Mouse (Mus musculus) spleen, adult 2 months (tissue): ENCODE data around the gene Tcp1.

Source experiments
- CTCF ChIP-seq: fragments of 200-500 bp; IDR thresholded peaks from 2 replicates; pipeline ENCODE4 v1.5.1; 2011; ENCODE audit warnings: mild to moderate bottlenecking, inconsistent platforms; ENCODE audit not compliant: insufficient read depth, insufficient read length, insufficient replicate concordance; ENCODE audit errors: extremely low read depth
- POLR2A ChIP-seq: fragments of 200-500 bp; IDR thresholded peaks from 2 replicates; pipeline ENCODE4 v1.6.1; 2011; ENCODE audit warnings: low read depth, low read length, inconsistent platforms

DNA sequence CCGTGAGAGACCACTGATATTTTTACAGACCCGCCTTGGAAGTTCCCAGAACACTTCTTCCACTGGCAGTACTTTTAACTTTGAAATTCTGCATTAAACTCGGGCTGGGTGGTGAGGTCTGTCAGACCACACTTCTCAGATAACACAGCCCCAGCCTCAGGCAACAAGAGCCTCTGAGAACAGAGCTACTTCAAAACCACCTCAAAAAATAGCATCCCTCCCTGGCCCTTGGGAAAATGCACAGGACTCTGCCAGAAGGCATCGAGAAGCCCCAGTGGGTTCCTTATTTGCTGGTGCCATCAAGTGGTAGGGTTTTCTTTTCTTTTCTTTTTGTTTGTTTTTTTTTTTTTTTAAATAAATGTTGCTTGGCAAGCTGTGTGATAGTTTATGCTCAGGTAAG lies 46.9 kb upstream of the Tcp1 start:
- TF ChIP-seq CTCF (no peak), POLR2A (no peak)
